Mouse (Mus musculus): Measurements from ENCODE around the gene Akap11.

- TF ChIP-seq CTCF (conservative IDR thresholded peaks at IDR 0.05; ENCODE audit: low read length) (no peak), POU5F1 (IDR thresholded peaks at IDR 0.05; ENCODE audit: borderline replicate concordance, low read length) (no peak), NANOG (IDR thresholded peaks at IDR 0.05; ENCODE audit: borderline replicate concordance, low read length) (no peak)
Observed at GRCm38 (mm10) chr14:78491432-78491831, 45.2 kb downstream of the Akap11 start.

Data from E14TG2a.4 (cell line).